Mouse (Mus musculus) forebrain, embryonic 10.5 days (tissue): ENCODE measurements around the gene Izumo1. TPM values are rescaled to one million over a fixed set of nuclear protein-coding genes. Genes with fewer than 3 reads are reported as not detected.

Experiments used
- DNase-seq: peaks from one replicate; pipeline ENCODE4 v3.0.0-alpha.2; 2017; ENCODE audit warnings: low spot score; ENCODE audit errors: extremely low spot score
- H3K27ac ChIP-seq: fragments of 300-500 bp; sonication (generic); 2 replicates; pipeline ENCODE4 v1.5.1; 2016; ENCODE audit warnings: mild to moderate bottlenecking
- H3K27me3 ChIP-seq: fragments of 300-500 bp; sonication (generic); 2 replicates; pipeline ENCODE4 v1.6.1; 2016; ENCODE audit warnings: mild to moderate bottlenecking; ENCODE audit not compliant: poor library complexity, severe bottlenecking
- H3K36me3 ChIP-seq: fragments of 300-500 bp; sonication (generic); replicated peaks from 2 replicates; pipeline ENCODE4 v1.6.1; 2016; ENCODE audit warnings: mild to moderate bottlenecking, moderate library complexity
- H3K4me1 ChIP-seq: fragments of 300-500 bp; sonication (generic); 2 replicates; pipeline ENCODE4 v1.6.1; 2016
- H3K4me3 ChIP-seq: fragments of 300-500 bp; sonication (generic); 2 replicates; pipeline ENCODE4 v1.5.1; 2016; ENCODE audit warnings: mild to moderate bottlenecking, moderate library complexity
- H3K9me3 ChIP-seq: fragments of 300-500 bp; sonication (generic); 2 replicates; pipeline ENCODE4 v1.6.1; 2016; ENCODE audit warnings: mild to moderate bottlenecking, moderate library complexity
- WGBS: fragments of 180-500 bp; shearing (Covaris S2); methylation state at CpG from one replicate; pipeline ENCODE4 v1.1.7; 2016; 5-methylcytosine and 5-hydroxymethylcytosine counted together
- polyA plus RNA-seq: library from polyadenylated mRNA; unstranded; fragments of >200 nt; fragmentation: Nextera tagmentation; extraction: Ambion mirVana; gene quantifications from 2 replicates; pipeline ENCODE4 v1.2.1, GENCODE M21; 2016

Gene Izumo1
- polyA plus RNA-seq, 1 experiment from 2014 or later = 0.25 TPM

- WGBS = 92% methylated on average over 1 of the region's 1 CpGs
- Histone ChIP-seq H3K27me3 (no peaks in the 10 kb centered on the region), H3K27ac (no peak overlapping the region), H3K4me3 (no peak overlapping the region), H3K4me1 (peaks cover 8% of the 10 kb centered on the region; the same call in 1 of the 2 replicates), H3K36me3 (no peaks in the 10 kb centered on the region), H3K9me3 (no peaks in the 10 kb centered on the region)
- DNase-seq = no peak
Measured at GRCm38 (mm10) chr7:45596107-45596506, 25.5 kb upstream of the Izumo1 start.

- Histone ChIP-seq H3K4me3 (no peak overlapping the region), H3K9me3 (no peaks in the 10 kb centered on the region), H3K36me3 (no peaks in the 10 kb centered on the region), H3K27ac (no peak overlapping the region), H3K4me1 (peaks cover 15% of the 10 kb centered on the region), H3K27me3 (no peaks in the 10 kb centered on the region)
- WGBS = 89% methylated on average over 5 of the region's 5 CpGs
- no peak for DNase-seq
Measured at GRCm38 (mm10) chr7:45597013-45597412, 24.6 kb upstream of the Izumo1 start.

GRCm38 (mm10) chr7:45597527-45597926 lies 24.1 kb upstream of the Izumo1 start:
- no peaks in the 10 kb centered on the region for H3K36me3 ChIP-seq
- H3K9me3 ChIP-seq = no peaks in the 10 kb centered on the region
- H3K27me3 ChIP-seq = no peaks in the 10 kb centered on the region
- no peak overlapping the region for H3K27ac ChIP-seq
- H3K4me3 ChIP-seq = no peak overlapping the region
- peaks cover 17% of the 10 kb centered on the region for H3K4me1 ChIP-seq
- 89% methylated on average over 6 of the region's 6 CpGs for WGBS
- DNase-seq = no peak

GRCm38 (mm10) chr7:45598960-45599879 lies 22.4 kb upstream of the Izumo1 start:
- no peaks in the 10 kb centered on the region for H3K9me3 ChIP-seq
- peaks cover 17% of the 10 kb centered on the region for H3K4me1 ChIP-seq
- no peaks in the 10 kb centered on the region for H3K27me3 ChIP-seq
- H3K27ac ChIP-seq = no peak overlapping the region
- WGBS = 54% methylated on average over 18 of the region's 18 CpGs
- no peaks in the 10 kb centered on the region for H3K36me3 ChIP-seq
- H3K4me3 ChIP-seq = no peak overlapping the region
- no peak for DNase-seq

- no peaks in the 10 kb centered on the region for H3K9me3 ChIP-seq
- no peaks in the 10 kb centered on the region for H3K36me3 ChIP-seq
- peaks cover 8% of the 10 kb centered on the region for H3K4me1 ChIP-seq
- no peak for DNase-seq
- H3K27me3 ChIP-seq = no peaks in the 10 kb centered on the region
- H3K4me3 ChIP-seq = no peak overlapping the region
- 85% methylated on average over 9 of the region's 9 CpGs for WGBS
- no peak overlapping the region for H3K27ac ChIP-seq
Measured at GRCm38 (mm10) chr7:45605704-45606289, 15.8 kb upstream of the Izumo1 start.

GRCm38 (mm10) chr7:45609511-45609910 lies 12.1 kb upstream of the Izumo1 start:
- DNase-seq = no peak
- no peaks in the 10 kb centered on the region for H3K36me3 ChIP-seq
- no peak overlapping the region for H3K4me3 ChIP-seq
- H3K4me1 ChIP-seq = no peaks in the 10 kb centered on the region
- H3K27ac ChIP-seq = no peak overlapping the region
- no peaks in the 10 kb centered on the region for H3K9me3 ChIP-seq
- 82% methylated on average over 1 of the region's 1 CpGs for WGBS
- peaks cover 6% of the 10 kb centered on the region for H3K27me3 ChIP-seq

GRCm38 (mm10) chr7:45616277-45616676 lies 5.3 kb upstream of the Izumo1 start:
- Histone ChIP-seq H3K9me3 (no peaks in the 10 kb centered on the region), H3K4me1 (peaks cover 25% of the 10 kb centered on the region), H3K27ac (no peak overlapping the region), H3K27me3 (peaks cover 63% of the 10 kb centered on the region), H3K36me3 (no peaks in the 10 kb centered on the region), H3K4me3 (no peak overlapping the region)
- 28% methylated on average over 6 of the region's 6 CpGs for WGBS
- no peak for DNase-seq

GRCm38 (mm10) chr7:45617042-45617695 lies 4.4 kb upstream of the Izumo1 start, which contains the start of gene Fut1:
TSS of gene Fut1 (plus strand) at chr7:45617289.
- peaks cover 63% of the 10 kb centered on the region for H3K27me3 ChIP-seq
- no peak for DNase-seq
- 5% methylated on average over 31 of the region's 31 CpGs for WGBS
- H3K4me3 ChIP-seq = peak within 1 kb of the TSS; percentile 23
- 0 out of 2 replicates have a peak within 1 kb of the TSS, but pooled peaks have one; percentile 40 for H3K27ac ChIP-seq
- H3K4me1 ChIP-seq = peaks cover 25% of the 10 kb centered on the region
- H3K9me3 ChIP-seq = no peaks in the 10 kb centered on the region
- no peaks in the 10 kb centered on the region for H3K36me3 ChIP-seq

- WGBS = 82% methylated on average over 5 of the region's 5 CpGs
- Histone ChIP-seq H3K9me3 (no peaks in the 10 kb centered on the region), H3K27ac (no peak overlapping the region), H3K4me3 (no peak overlapping the region), H3K27me3 (peaks cover 63% of the 10 kb centered on the region), H3K4me1 (peaks cover 25% of the 10 kb centered on the region), H3K36me3 (no peaks in the 10 kb centered on the region)
- DNase-seq = no peak
Measured at GRCm38 (mm10) chr7:45618316-45618715, 3.3 kb upstream of the Izumo1 start.

- Histone ChIP-seq H3K27ac (no peak overlapping the region), H3K4me3 (no peak overlapping the region), H3K36me3 (no peaks in the 10 kb centered on the region), H3K4me1 (peaks cover 25% of the 10 kb centered on the region), H3K9me3 (no peaks in the 10 kb centered on the region), H3K27me3 (peaks cover 57% of the 10 kb centered on the region)
- no peak for DNase-seq
- WGBS = 90% methylated on average over 5 of the region's 5 CpGs
Measured at GRCm38 (mm10) chr7:45619592-45619991, 2.0 kb upstream of the Izumo1 start.

- Histone ChIP-seq H3K27ac (no peak overlapping the region), H3K36me3 (no peaks in the 10 kb centered on the region), H3K27me3 (peaks cover 55% of the 10 kb centered on the region), H3K9me3 (no peaks in the 10 kb centered on the region), H3K4me1 (peaks cover 4% of the 10 kb centered on the region), H3K4me3 (no peak overlapping the region)
- no peak for DNase-seq
- 94% methylated on average over 11 of the region's 11 CpGs for WGBS
Measured at GRCm38 (mm10) chr7:45623507-45623906, 1.9 kb downstream of the Izumo1 start.

- Histone ChIP-seq H3K36me3 (no peaks in the 10 kb centered on the region), H3K4me3 (no peak overlapping the region), H3K27ac (no peak overlapping the region), H3K9me3 (no peaks in the 10 kb centered on the region), H3K27me3 (peaks cover 55% of the 10 kb centered on the region), H3K4me1 (peaks cover 11% of the 10 kb centered on the region)
- 90% methylated on average over 3 of the region's 3 CpGs for WGBS
- no peak for DNase-seq
Measured at GRCm38 (mm10) chr7:45624718-45625117, 3.1 kb downstream of the Izumo1 start.

- no peak for DNase-seq
- no peaks in the 10 kb centered on the region for H3K9me3 ChIP-seq
- H3K36me3 ChIP-seq = no peaks in the 10 kb centered on the region
- no peak overlapping the region for H3K4me3 ChIP-seq
- peaks cover 11% of the 10 kb centered on the region for H3K4me1 ChIP-seq
- H3K27ac ChIP-seq = no peak overlapping the region
- 95% methylated on average over 8 of the region's 8 CpGs for WGBS
- H3K27me3 ChIP-seq = peaks cover 58% of the 10 kb centered on the region
Measured at GRCm38 (mm10) chr7:45625481-45625880, 3.9 kb downstream of the Izumo1 start.
